Mouse (Mus musculus): ENCODE measurements around the gene Gm42878.

GRCm38 (mm10) chr5:121541235-121541634 is 4.0 kb downstream of the Gm42878 start:
- no peak for TF ChIP-seq CTCF (IDR thresholded peaks at IDR 0.05; ENCODE audit: low read depth, low read length)
- no peak for TF ChIP-seq POLR2A (IDR thresholded peaks at IDR 0.05; ENCODE audit: extremely low read depth, insufficient read depth, low read length)
